Mouse (Mus musculus) myocyte (in vitro differentiated cells): ENCODE measurements around the gene Filip1.

Source experiments
- CEBPB ChIP-seq: IDR thresholded peaks from 2 replicates; pipeline ENCODE4 v1.6.1; 2011; ENCODE audit warnings: mild to moderate bottlenecking, moderate library complexity; ENCODE audit not compliant: poor library complexity, insufficient read depth, severe bottlenecking
- E2F4 ChIP-seq: IDR thresholded peaks from one replicate; pipeline ENCODE4 v1.6.1; 2011; ENCODE audit warnings: mild to moderate bottlenecking, control low read depth, moderate library complexity; ENCODE audit not compliant: insufficient read depth
- MAX ChIP-seq: IDR thresholded peaks from one replicate; pipeline ENCODE4 v1.6.1; 2011; ENCODE audit warnings: low read depth, mild to moderate bottlenecking, control low read depth
- MYOD1 ChIP-seq, 3 experiments: IDR thresholded peaks; one replicate each; pipeline ENCODE4 v1.6.1; 2011; ENCODE audit warnings: control low read depth in 2 of 3, low read depth in 2 of 3, mild to moderate bottlenecking in 2 of 3, moderate library complexity in 1 of 3; ENCODE audit not compliant: insufficient read length in 2 of 3, control insufficient read depth in 1 of 3
- MYOG ChIP-seq, 3 experiments: IDR thresholded peaks; one replicate each; pipeline ENCODE4 v1.6.1; 2011; ENCODE audit warnings: control low read depth in 2 of 3, low read depth in 2 of 3, mild to moderate bottlenecking in 2 of 3; ENCODE audit not compliant: insufficient read length in 2 of 3, control insufficient read depth in 1 of 3, insufficient read depth in 1 of 3
- POLR2A ChIP-seq: IDR thresholded peaks from one replicate; pipeline ENCODE4 v1.6.1; 2011; ENCODE audit warnings: low read depth, mild to moderate bottlenecking, control low read depth, moderate library complexity; ENCODE audit not compliant: insufficient read length
- POLR2AphosphoS2 ChIP-seq: IDR thresholded peaks from one replicate; pipeline ENCODE4 v1.6.1; 2011; ENCODE audit warnings: low read depth, control low read depth; ENCODE audit not compliant: insufficient read length
- SRF ChIP-seq: IDR thresholded peaks from one replicate; pipeline ENCODE4 v1.6.1; 2011; ENCODE audit warnings: low read depth; ENCODE audit not compliant: control insufficient read depth, insufficient read length

DNA sequence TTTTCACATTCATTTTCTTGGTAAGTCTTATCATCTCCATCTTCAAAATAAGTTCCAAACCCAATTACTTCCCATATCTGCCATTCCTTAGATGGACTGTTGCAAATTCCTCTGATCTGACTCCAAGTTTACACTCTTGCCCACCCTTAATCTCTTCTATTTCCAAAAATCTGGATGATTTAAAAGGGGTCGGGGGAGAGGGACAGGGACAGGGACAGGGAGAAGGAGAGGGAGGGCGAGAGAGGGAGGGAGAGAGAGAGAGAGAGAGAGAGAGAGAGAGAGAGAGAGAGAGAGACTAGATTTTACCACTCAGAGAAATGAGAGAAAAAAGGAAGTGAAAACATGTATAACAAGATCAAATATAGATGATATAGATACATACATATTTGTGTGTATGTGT, 188.8 kb downstream of the Filip1 start:
- TF ChIP-seq SRF: no peak
- TF ChIP-seq POLR2A: no peak
- no peak for TF ChIP-seq POLR2AphosphoS2
- TF ChIP-seq E2F4: no peak
- no peak for TF ChIP-seq MAX
- TF ChIP-seq CEBPB: no peak
- TF ChIP-seq MYOG (IDR thresholded peaks at IDR 0.05; ENCODE audit: control insufficient read depth in 1 of 3, insufficient read depth in 1 of 3, insufficient read length in 2 of 3, low read depth in 2 of 3): no peak
- TF ChIP-seq MYOD1 (IDR thresholded peaks at IDR 0.05; ENCODE audit: control insufficient read depth in 1 of 3, insufficient read length in 2 of 3, low read depth in 2 of 3): no peak
